Mouse (Mus musculus) frontal cortex, postnatal 10 days (tissue): ENCODE measurements around the gene Ppp4r4.
"Not testable (repeated sequence)": the region's sequence is repeated elsewhere in the genome, so short reads cannot be mapped to it uniquely, and the experiment has no call there.

Experiments
- DNase-seq, 2 experiments: peaks; one replicate each; pipeline ENCODE4 v3.0.0; 2022; ENCODE audit warnings: low spot score in 2 of 2, mixed read lengths in 1 of 2

Gene Ppp4r4

GRCm38 (mm10) chr12:103532020-103532648 lies at the start of gene Ppp4r4:
TSS of gene Ppp4r4 (plus strand) at chr12:103532283.
- DNase-seq: peak; percentile 90 to 93

- DNase-seq: no peak
Observed at GRCm38 (mm10) chr12:103482781-103483180, 49.3 kb upstream of the Ppp4r4 start.

GRCm38 (mm10) chr12:103484200-103484972 lies 47.7 kb upstream of the Ppp4r4 start:
- DNase-seq: not testable (repeated sequence)

- DNase-seq: no peak
Observed at GRCm38 (mm10) chr12:103486726-103487125, 45.4 kb upstream of the Ppp4r4 start.

- no peak for DNase-seq
Observed at GRCm38 (mm10) chr12:103487276-103487675, 44.8 kb upstream of the Ppp4r4 start.

GRCm38 (mm10) chr12:103487750-103488149 lies 44.3 kb upstream of the Ppp4r4 start:
- DNase-seq: no peak

- no peak for DNase-seq
Observed at GRCm38 (mm10) chr12:103491091-103491730, 40.9 kb upstream of the Ppp4r4 start.

GRCm38 (mm10) chr12:103492767-103493166 lies 39.3 kb upstream of the Ppp4r4 start:
- peak; percentile 39 to 56 for DNase-seq

GRCm38 (mm10) chr12:103494486-103494885 lies 37.6 kb upstream of the Ppp4r4 start:
- no peak for DNase-seq

- no peak for DNase-seq
Observed at GRCm38 (mm10) chr12:103498768-103499167, 33.3 kb upstream of the Ppp4r4 start.

GRCm38 (mm10) chr12:103499261-103499660 lies 32.8 kb upstream of the Ppp4r4 start:
- DNase-seq: no peak

GRCm38 (mm10) chr12:103503300-103503699 lies 28.8 kb upstream of the Ppp4r4 start:
- no peak for DNase-seq

GRCm38 (mm10) chr12:103504402-103504801 lies 27.7 kb upstream of the Ppp4r4 start:
- DNase-seq: no peak

GRCm38 (mm10) chr12:103508346-103508745 lies 23.7 kb upstream of the Ppp4r4 start:
- DNase-seq: no peak

GRCm38 (mm10) chr12:103509893-103510292 lies 22.2 kb upstream of the Ppp4r4 start:
- DNase-seq: peak in 1 of 2 experiments; percentile 36

- no peak for DNase-seq
Observed at GRCm38 (mm10) chr12:103511586-103511985, 20.5 kb upstream of the Ppp4r4 start.

GRCm38 (mm10) chr12:103513039-103513438 lies 19.0 kb upstream of the Ppp4r4 start:
- no peak for DNase-seq

GRCm38 (mm10) chr12:103513451-103513871 lies 18.6 kb upstream of the Ppp4r4 start:
- peak; percentile 48 to 75 for DNase-seq

GRCm38 (mm10) chr12:103514354-103514753 lies 17.7 kb upstream of the Ppp4r4 start:
- DNase-seq: peak; percentile 59 to 61

GRCm38 (mm10) chr12:103515638-103516037 lies 16.4 kb upstream of the Ppp4r4 start:
- DNase-seq: no peak

- no peak for DNase-seq
Observed at GRCm38 (mm10) chr12:103518640-103519039, 13.4 kb upstream of the Ppp4r4 start.

- no peak for DNase-seq
Observed at GRCm38 (mm10) chr12:103530596-103530995, 1.5 kb upstream of the Ppp4r4 start.
